Mouse (Mus musculus): ENCODE measurements around the gene Smim1. TPM values are rescaled to one million over a fixed set of nuclear protein-coding genes. Genes with fewer than 3 reads are reported as not detected.

Gene Smim1
- polyA plus RNA-seq, 1 experiment from 2014 or later = 31.2 TPM

GRCm38 (mm10) chr4:154024729-154025521 is 1.1 kb downstream of the Smim1 start:
- Histone ChIP-seq H3K36me3 (ENCODE audit: control insufficient read depth, insufficient read depth, low read length) (peaks cover 10% of the 10 kb centered on the region; the same call in 1 of the 2 replicates), H3K9me3 (ENCODE audit: control insufficient read depth, low read length) (no peaks in the 10 kb centered on the region), H3K27me3 (ENCODE audit: control insufficient read depth, insufficient read depth, low read length) (no peaks in the 10 kb centered on the region), H3K4me2 (replicated peaks; ENCODE audit: low read depth) (peak overlapping the region; percentile 76), H3K4me3 (ENCODE audit: low read depth, low read length) (peak overlapping the region; percentile 53), H3K4me1 (replicated peaks; ENCODE audit: control insufficient read depth, insufficient read depth) (peaks cover 9% of the 10 kb centered on the region), H3K27ac (replicated peaks) (peak overlapping the region; percentile 69), H3K9ac (ENCODE audit: low read length) (peak overlapping the region; percentile 59)
- 36% methylated on average over 17 of the region's 17 CpGs for WGBS
- no peak for ATAC-seq (ENCODE audit: low FRiP score, low TSS enrichment)
- DNase-seq (ENCODE audit: low spot score) = no peak
- TF ChIP-seq CTCF (IDR thresholded peaks at IDR 0.05; ENCODE audit: low read depth) = no peak
- no peak for TF ChIP-seq EP300 (optimal IDR thresholded peaks at IDR 0.05)

- no peak for ATAC-seq (ENCODE audit: low FRiP score, low TSS enrichment)
- Histone ChIP-seq H3K4me3 (ENCODE audit: low read depth, low read length) (no peak overlapping the region), H3K36me3 (ENCODE audit: control insufficient read depth, insufficient read depth, low read length) (peaks cover 17% of the 10 kb centered on the region; the same call in 1 of the 2 replicates), H3K4me1 (replicated peaks; ENCODE audit: control insufficient read depth, insufficient read depth) (peaks cover 9% of the 10 kb centered on the region), H3K9me3 (ENCODE audit: control insufficient read depth, low read length) (no peaks in the 10 kb centered on the region), H3K4me2 (replicated peaks; ENCODE audit: low read depth) (peak overlapping the region; percentile 20; the same call in 1 of the 2 replicates), H3K9ac (ENCODE audit: low read length) (no peak overlapping the region), H3K27ac (replicated peaks) (no peak overlapping the region), H3K27me3 (ENCODE audit: control insufficient read depth, insufficient read depth, low read length) (no peaks in the 10 kb centered on the region)
- WGBS = 20% methylated on average over 8 of the region's 8 CpGs
- DNase-seq (ENCODE audit: low spot score) = peak; percentile 38
- TF ChIP-seq CTCF (IDR thresholded peaks at IDR 0.05; ENCODE audit: low read depth) = no peak
- TF ChIP-seq EP300 (optimal IDR thresholded peaks at IDR 0.05) = no peak
These were observed 2.1 kb downstream of the Smim1 start for GRCm38 (mm10) chr4:154023754-154024601.

- Histone ChIP-seq H3K27ac (replicated peaks) (peak overlapping the region; percentile 45; the same call in 1 of the 2 replicates), H3K9ac (ENCODE audit: low read length) (no peak overlapping the region), H3K4me3 (ENCODE audit: low read depth, low read length) (no peak overlapping the region), H3K36me3 (ENCODE audit: control insufficient read depth, insufficient read depth, low read length) (peaks cover 28% of the 10 kb centered on the region), H3K4me1 (replicated peaks; ENCODE audit: control insufficient read depth, insufficient read depth) (peaks cover 9% of the 10 kb centered on the region), H3K4me2 (replicated peaks; ENCODE audit: low read depth) (no peak overlapping the region), H3K9me3 (ENCODE audit: control insufficient read depth, low read length) (no peaks in the 10 kb centered on the region), H3K27me3 (ENCODE audit: control insufficient read depth, insufficient read depth, low read length) (no peaks in the 10 kb centered on the region)
- TF ChIP-seq CTCF (IDR thresholded peaks at IDR 0.05; ENCODE audit: low read depth) (no peak), EP300 (optimal IDR thresholded peaks at IDR 0.05) (no peak)
- DNase-seq (ENCODE audit: low spot score) (no peak), ATAC-seq (ENCODE audit: low FRiP score, low TSS enrichment) (peak; percentile 9; the same call in 1 of the 2 replicates)
- 20% methylated on average over 4 of the region's 4 CpGs for WGBS
These were observed 3.2 kb downstream of the Smim1 start for GRCm38 (mm10) chr4:154022844-154023243.

GRCm38 (mm10) chr4:154022407-154022806 is 3.6 kb downstream of the Smim1 start:
- peak; percentile 39 for ATAC-seq (ENCODE audit: low FRiP score, low TSS enrichment)
- no peak overlapping the region for H3K9ac ChIP-seq (ENCODE audit: low read length)
- H3K4me1 ChIP-seq (replicated peaks; ENCODE audit: control insufficient read depth, insufficient read depth) = peaks cover 9% of the 10 kb centered on the region
- no peaks in the 10 kb centered on the region for H3K9me3 ChIP-seq (ENCODE audit: control insufficient read depth, low read length)
- H3K27ac ChIP-seq (replicated peaks) = peak overlapping the region; percentile 45; the same call in 1 of the 2 replicates
- no peak overlapping the region for H3K4me3 ChIP-seq (ENCODE audit: low read depth, low read length)
- H3K27me3 ChIP-seq (ENCODE audit: control insufficient read depth, insufficient read depth, low read length) = no peaks in the 10 kb centered on the region
- TF ChIP-seq EP300 (optimal IDR thresholded peaks at IDR 0.05) = no peak
- no peak for TF ChIP-seq CTCF (IDR thresholded peaks at IDR 0.05; ENCODE audit: low read depth)
- no peak overlapping the region for H3K4me2 ChIP-seq (replicated peaks; ENCODE audit: low read depth)
- peaks cover 29% of the 10 kb centered on the region for H3K36me3 ChIP-seq (ENCODE audit: control insufficient read depth, insufficient read depth, low read length)
- DNase-seq (ENCODE audit: low spot score) = peak; percentile 36
- WGBS = 49% methylated on average over 4 of the region's 4 CpGs

- no peak overlapping the region for H3K27ac ChIP-seq (replicated peaks)
- no peaks in the 10 kb centered on the region for H3K9me3 ChIP-seq (ENCODE audit: control insufficient read depth, low read length)
- no peak overlapping the region for H3K9ac ChIP-seq (ENCODE audit: low read length)
- TF ChIP-seq EP300 (optimal IDR thresholded peaks at IDR 0.05) (no peak), CTCF (IDR thresholded peaks at IDR 0.05; ENCODE audit: low read depth) (no peak)
- DNase-seq (ENCODE audit: low spot score) (no peak), ATAC-seq (ENCODE audit: low FRiP score, low TSS enrichment) (no peak)
- no peaks in the 10 kb centered on the region for H3K27me3 ChIP-seq (ENCODE audit: control insufficient read depth, insufficient read depth, low read length)
- peaks cover 6% of the 10 kb centered on the region for H3K4me1 ChIP-seq (replicated peaks; ENCODE audit: control insufficient read depth, insufficient read depth)
- no peak overlapping the region for H3K4me2 ChIP-seq (replicated peaks; ENCODE audit: low read depth)
- WGBS = 82% methylated on average over 9 of the region's 9 CpGs
- H3K4me3 ChIP-seq (ENCODE audit: low read depth, low read length) = no peak overlapping the region
- peaks cover 31% of the 10 kb centered on the region for H3K36me3 ChIP-seq (ENCODE audit: control insufficient read depth, insufficient read depth, low read length)
These were observed 4.6 kb downstream of the Smim1 start for GRCm38 (mm10) chr4:154021432-154021831.
